Mouse (Mus musculus): ENCODE measurements around the gene Nipa2.
A peak's percentile ranks its signal among the peaks of the same experiment; 100 is the strongest.

Gene Nipa2

GRCm38 (mm10) chr7:55962004-55962908, at the start of gene Nipa2:
Nipa2 (minus strand) TSS chr7:55962476.
- DNase-seq (ENCODE audit: low spot score in 2 of 2): peak; percentile 84 to 90

DNA sequence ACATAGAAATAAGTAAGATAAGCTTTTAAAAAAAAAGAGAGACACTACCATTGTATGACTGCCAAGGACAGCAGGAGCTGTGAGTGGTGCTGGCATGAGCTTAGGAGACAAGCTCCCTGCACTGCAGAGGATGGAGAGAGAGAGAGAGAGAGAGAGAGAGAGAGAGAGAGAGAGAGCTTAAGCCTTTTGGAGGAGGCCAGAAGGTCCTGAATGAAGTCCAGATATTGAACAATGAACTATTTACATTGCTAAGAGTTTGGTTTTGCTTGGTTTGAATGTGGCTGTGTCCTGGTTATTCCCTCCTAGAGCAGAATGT, 48.7 kb upstream of the Nipa2 start:
- DNase-seq (ENCODE audit: low spot score in 2 of 2): no peak

DNA sequence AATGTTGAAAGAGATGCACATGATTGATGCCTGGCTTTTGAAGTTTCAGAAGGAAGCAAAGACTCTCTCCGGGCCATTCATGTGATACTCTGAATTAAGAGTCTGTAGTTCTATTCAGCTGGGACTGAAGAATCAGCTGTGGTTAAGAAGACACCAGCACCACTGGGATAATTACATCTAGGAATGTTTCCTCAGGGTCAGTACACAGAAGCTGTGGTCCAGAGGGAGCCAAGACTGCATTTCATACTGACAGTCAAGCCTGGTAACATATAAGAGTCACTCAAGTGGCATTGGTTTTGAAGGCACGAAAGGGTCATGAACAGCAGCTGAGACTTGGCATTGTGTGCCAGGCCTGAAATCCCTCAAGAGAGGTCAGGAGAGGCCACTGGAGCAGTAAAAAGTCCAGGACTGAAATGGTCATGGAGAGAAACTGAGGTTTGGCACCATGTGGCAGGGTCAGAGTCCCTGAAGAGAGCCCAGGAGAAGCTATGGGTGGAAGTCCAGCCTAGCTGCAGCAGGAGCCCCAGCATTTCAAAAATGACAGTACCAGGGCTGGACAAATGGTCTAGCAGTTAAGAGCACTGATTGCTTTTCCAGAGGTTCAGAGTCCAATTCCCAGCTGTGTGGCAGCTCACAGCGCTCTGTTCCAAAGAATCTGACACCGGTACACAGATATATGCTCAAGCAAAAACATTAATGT, 48.2 kb upstream of the Nipa2 start:
- DNase-seq (ENCODE audit: low spot score in 2 of 2): no peak

DNA sequence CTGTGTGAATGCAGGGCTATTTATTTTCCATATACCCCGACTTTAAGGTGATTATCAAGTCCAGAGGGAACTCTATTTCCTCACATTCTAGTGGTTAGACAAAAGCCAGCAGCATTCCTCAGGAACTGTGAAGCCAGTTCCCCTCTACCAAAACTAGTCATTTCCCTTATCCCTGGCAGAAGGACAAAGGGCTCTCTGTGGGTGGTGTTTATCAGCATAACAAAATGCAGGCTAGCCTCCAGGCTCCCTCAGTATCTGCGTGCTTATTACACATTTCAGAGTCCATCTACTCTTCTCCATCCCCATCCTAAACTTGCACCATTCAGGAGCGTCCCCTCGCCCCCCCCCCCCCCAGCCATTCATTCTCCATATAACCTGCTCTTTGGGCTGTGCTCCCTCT, 36.7 kb upstream of the Nipa2 start:
- DNase-seq (ENCODE audit: low spot score in 2 of 2): no peak

- DNase-seq (ENCODE audit: low spot score in 2 of 2): no peak
Observed at GRCm38 (mm10) chr7:55995013-55995412, 32.7 kb upstream of the Nipa2 start.

GRCm38 (mm10) chr7:55991858-55992257, 29.6 kb upstream of the Nipa2 start:
- no peak for DNase-seq (ENCODE audit: low spot score in 2 of 2)

- no peak for DNase-seq (ENCODE audit: low spot score in 2 of 2)
Observed at GRCm38 (mm10) chr7:55991129-55991528, 28.9 kb upstream of the Nipa2 start.

DNA sequence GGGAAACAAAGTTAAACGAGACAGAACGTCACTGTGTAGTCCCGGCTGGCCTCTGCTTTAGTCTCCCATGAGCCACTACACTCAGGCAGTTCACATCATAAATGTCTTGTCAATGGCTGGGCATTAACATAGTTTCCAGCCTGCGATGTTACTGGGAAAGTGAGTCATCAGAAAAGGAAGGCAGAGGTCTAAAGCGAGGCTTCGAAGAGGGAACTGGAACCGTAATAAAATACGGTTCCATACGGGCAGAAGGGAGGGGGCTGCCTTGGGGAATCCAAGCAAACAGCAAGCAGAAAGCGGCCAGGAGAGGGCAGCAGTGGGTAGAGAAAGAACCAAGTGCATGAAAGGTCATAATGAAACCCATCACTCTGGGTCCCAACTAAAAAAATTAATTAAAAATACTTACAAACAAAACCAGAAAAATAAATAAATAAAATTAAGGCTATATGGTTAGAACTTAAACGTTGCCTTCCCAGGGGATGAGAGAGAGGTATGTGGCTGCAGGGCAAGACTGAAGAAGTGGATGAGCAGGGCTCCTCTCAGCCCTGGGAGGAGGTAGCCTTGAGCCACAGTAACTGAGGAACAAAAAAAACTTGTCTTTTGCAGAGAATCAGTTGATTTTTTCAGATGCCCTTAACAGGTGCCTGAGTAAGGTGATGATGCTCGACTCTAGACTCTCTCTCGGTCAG, 24.4 kb upstream of the Nipa2 start:
- peak; percentile 35 to 66 for DNase-seq (ENCODE audit: low spot score in 2 of 2)

DNA sequence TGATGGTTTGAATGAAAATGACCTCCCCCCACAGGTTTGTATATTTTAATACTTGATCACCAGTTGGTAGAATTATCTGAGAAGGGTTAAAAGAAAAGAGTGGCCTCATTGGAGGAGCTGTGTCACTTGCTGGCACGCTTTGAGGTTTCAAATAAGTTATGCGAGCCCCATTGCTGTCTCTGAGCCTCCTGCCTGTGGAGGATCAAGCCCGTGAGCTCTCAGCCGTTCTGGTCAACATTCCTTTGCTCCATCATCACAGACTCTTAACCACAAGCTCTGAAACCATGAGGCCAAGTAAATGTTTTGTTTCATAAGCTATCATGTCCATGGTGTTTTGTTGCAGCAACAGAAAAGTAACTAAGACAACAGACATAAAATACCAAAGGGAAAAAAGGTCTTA, 22.5 kb upstream of the Nipa2 start:
- no peak for DNase-seq (ENCODE audit: low spot score in 2 of 2)

DNA sequence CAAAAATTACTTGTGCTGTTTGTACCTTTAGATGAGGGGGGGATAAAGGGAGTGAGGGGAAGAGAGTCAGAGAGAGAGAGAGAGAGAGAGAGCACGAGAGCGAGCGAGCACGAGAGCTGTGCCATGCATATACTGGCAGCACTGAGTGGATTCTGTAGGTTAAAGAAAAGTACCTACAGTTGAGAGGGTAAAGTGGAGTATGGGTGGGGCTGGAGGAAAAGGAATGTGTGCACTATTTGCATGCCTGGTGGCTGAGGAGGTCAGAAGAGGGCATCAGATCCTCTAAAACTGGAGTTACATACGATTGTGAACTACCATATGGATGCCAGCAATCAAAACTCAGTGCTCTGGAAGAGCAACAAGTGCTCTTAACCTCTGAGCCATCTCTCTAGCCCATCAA, 20.8 kb upstream of the Nipa2 start:
- no peak for DNase-seq (ENCODE audit: low spot score in 2 of 2)

- DNase-seq (ENCODE audit: low spot score in 2 of 2): no peak
Observed at GRCm38 (mm10) chr7:55982010-55982700, 19.9 kb upstream of the Nipa2 start.

GRCm38 (mm10) chr7:55981511-55981910, 19.2 kb upstream of the Nipa2 start:
- no peak for DNase-seq (ENCODE audit: low spot score in 2 of 2)

DNA sequence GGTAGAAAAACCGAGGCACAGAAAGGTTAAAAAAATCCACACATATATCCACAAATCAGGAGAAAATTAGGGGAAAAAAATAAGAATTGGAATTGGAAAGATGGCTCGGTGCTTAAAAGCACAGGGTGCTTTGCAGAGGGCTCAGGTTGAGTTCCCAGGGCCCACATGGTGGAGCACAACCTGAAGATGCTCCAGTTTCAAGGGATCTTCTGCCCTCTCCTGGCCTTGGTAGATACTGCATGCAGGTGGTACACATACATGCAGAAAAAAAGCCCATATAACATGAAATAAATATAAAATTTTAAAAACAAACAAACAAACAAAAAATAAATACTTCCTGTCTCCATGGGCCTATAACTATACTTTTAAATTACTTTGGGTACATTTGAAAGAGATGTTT, 12.2 kb upstream of the Nipa2 start:
- no peak for DNase-seq (ENCODE audit: low spot score in 2 of 2)

GRCm38 (mm10) chr7:55969415-55969814, 7.1 kb upstream of the Nipa2 start:
- no peak for DNase-seq (ENCODE audit: low spot score in 2 of 2)

GRCm38 (mm10) chr7:55968258-55968901, 6.1 kb upstream of the Nipa2 start:
- peak; percentile 17 to 19 for DNase-seq (ENCODE audit: low spot score in 2 of 2)

DNA sequence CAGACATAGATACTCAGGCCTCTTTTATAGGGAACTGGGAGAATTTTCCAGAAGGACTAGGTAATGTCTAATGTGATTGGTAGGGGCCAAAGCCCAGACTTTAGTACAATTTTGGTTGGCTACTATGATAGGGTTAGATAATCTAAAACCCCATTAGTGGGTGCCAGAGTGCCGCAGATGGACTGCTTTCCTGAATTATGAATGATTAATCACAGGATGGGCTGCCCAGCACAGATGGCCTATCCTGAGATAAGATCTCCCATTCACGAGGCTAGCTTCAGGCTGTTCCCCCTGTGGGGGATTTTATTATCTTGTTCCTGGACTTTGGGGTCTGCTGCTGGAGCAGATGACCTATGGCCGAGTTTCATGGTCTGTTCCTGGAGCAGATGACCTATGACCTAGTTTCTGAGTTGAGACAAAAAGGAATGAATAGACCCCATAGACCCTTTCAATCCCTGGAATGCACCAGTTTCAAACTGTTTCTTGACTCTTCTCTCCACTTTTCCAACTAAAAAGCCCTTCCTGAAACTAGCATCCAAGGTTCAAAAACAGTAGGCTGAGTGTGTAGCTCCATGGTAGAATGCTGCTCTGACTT, 4.7 kb upstream of the Nipa2 start:
- DNase-seq (ENCODE audit: low spot score in 2 of 2): no peak

GRCm38 (mm10) chr7:55960506-55960905, 1.8 kb downstream of the Nipa2 start:
- DNase-seq (ENCODE audit: low spot score in 2 of 2): no peak

DNA sequence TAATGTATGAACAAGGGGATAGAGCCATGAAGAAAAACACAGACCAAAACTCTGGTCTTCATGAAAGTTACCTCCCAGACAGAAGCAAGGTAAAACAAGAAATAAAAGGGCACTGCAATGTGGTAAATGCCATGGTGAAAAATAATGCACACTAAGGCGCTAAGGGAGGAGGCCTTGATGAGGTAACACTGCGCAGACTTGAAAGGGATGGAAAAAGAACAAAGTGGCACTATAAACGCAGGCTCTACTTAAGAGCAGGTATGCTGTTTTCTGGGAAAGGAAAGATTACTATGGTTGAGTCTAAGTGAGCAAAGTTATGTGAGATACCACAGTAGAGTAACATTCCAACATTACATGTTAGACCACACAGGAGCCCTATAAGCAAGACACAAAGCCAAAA, 2.5 kb downstream of the Nipa2 start:
- DNase-seq (ENCODE audit: low spot score in 2 of 2): no peak

GRCm38 (mm10) chr7:55957916-55958315, 4.4 kb downstream of the Nipa2 start:
- no peak for DNase-seq (ENCODE audit: low spot score in 2 of 2)

- no peak for DNase-seq (ENCODE audit: low spot score in 2 of 2)
Observed at GRCm38 (mm10) chr7:55957178-55957577, 5.1 kb downstream of the Nipa2 start.

GRCm38 (mm10) chr7:55956054-55956453, 6.2 kb downstream of the Nipa2 start:
- no peak for DNase-seq (ENCODE audit: low spot score in 2 of 2)
